Mouse (Mus musculus): ENCODE results near the gene Pdss2.

The Pdss2 gene

GRCm38 (mm10) chr10:43312658-43313417, 91.6 kb downstream of the Pdss2 start:
- no peak for DNase-seq (ENCODE audit: low spot score)

- DNase-seq (ENCODE audit: low spot score), result no peak
These were observed 93.9 kb downstream of the Pdss2 start for GRCm38 (mm10) chr10:43315228-43315627.

- DNase-seq (ENCODE audit: low spot score), result no peak
These were observed 96.2 kb downstream of the Pdss2 start for GRCm38 (mm10) chr10:43317327-43317951.

GRCm38 (mm10) chr10:43321019-43321418, 99.7 kb downstream of the Pdss2 start:
- DNase-seq (ENCODE audit: low spot score), result no peak

- DNase-seq (ENCODE audit: low spot score), result no peak
These were observed 101.3 kb downstream of the Pdss2 start for GRCm38 (mm10) chr10:43322446-43323178.

- DNase-seq (ENCODE audit: low spot score), result no peak
These were observed 102.1 kb downstream of the Pdss2 start for GRCm38 (mm10) chr10:43323386-43323785.

- DNase-seq (ENCODE audit: low spot score), result no peak
These were observed 108.5 kb downstream of the Pdss2 start for GRCm38 (mm10) chr10:43329813-43330212.

- no peak for DNase-seq (ENCODE audit: low spot score)
These were observed 109.4 kb downstream of the Pdss2 start for GRCm38 (mm10) chr10:43330691-43331090.

- DNase-seq (ENCODE audit: low spot score), result no peak
These were observed 110.8 kb downstream of the Pdss2 start for GRCm38 (mm10) chr10:43331931-43332701.

- no peak for DNase-seq (ENCODE audit: low spot score)
These were observed 114.6 kb downstream of the Pdss2 start for GRCm38 (mm10) chr10:43335874-43336273.

- DNase-seq (ENCODE audit: low spot score), result no peak
These were observed 115.8 kb downstream of the Pdss2 start for GRCm38 (mm10) chr10:43337110-43337509.

- no peak for DNase-seq (ENCODE audit: low spot score)
These were observed 118.5 kb downstream of the Pdss2 start for GRCm38 (mm10) chr10:43339811-43340210.

- no peak for DNase-seq (ENCODE audit: low spot score)
These were observed 128.4 kb downstream of the Pdss2 start for GRCm38 (mm10) chr10:43349718-43350117.

- DNase-seq (ENCODE audit: low spot score), result no peak
These were observed 136.6 kb downstream of the Pdss2 start for GRCm38 (mm10) chr10:43357884-43358283.

GRCm38 (mm10) chr10:43362947-43363346, 141.7 kb downstream of the Pdss2 start:
- no peak for DNase-seq (ENCODE audit: low spot score)

GRCm38 (mm10) chr10:43363431-43363851, 142.2 kb downstream of the Pdss2 start:
- no peak for DNase-seq (ENCODE audit: low spot score)

GRCm38 (mm10) chr10:43365909-43366308, 144.6 kb downstream of the Pdss2 start:
- DNase-seq (ENCODE audit: low spot score), result no peak

- no peak for DNase-seq (ENCODE audit: low spot score)
These were observed 147.3 kb downstream of the Pdss2 start for GRCm38 (mm10) chr10:43368611-43369010.

- DNase-seq (ENCODE audit: low spot score), result no peak
These were observed 151.0 kb downstream of the Pdss2 start for GRCm38 (mm10) chr10:43372315-43372714.

- no peak for DNase-seq (ENCODE audit: low spot score)
These were observed 151.7 kb downstream of the Pdss2 start for GRCm38 (mm10) chr10:43373035-43373434.

GRCm38 (mm10) chr10:43373666-43374065, 152.4 kb downstream of the Pdss2 start:
- no peak for DNase-seq (ENCODE audit: low spot score)

- DNase-seq (ENCODE audit: low spot score), result no peak
These were observed 154.0 kb downstream of the Pdss2 start for GRCm38 (mm10) chr10:43375286-43375685.
